Mouse (Mus musculus) G1E (cell line): ENCODE data around the gene Ugt1a5.
"Not testable (repeated sequence)": the region's sequence is repeated elsewhere in the genome, so short reads cannot be mapped to it uniquely, and the experiment has no call there.

Experiments used
- CTCF ChIP-seq: IDR thresholded peaks from 2 replicates; pipeline ENCODE4 v1.5.1; 2012; ENCODE audit warnings: low read depth, low read length, inconsistent platforms, mixed read lengths
- GATA1 ChIP-seq: IDR thresholded peaks from 2 replicates; pipeline ENCODE4 v1.6.1; 2012; ENCODE audit warnings: borderline replicate concordance, low read length, inconsistent platforms, mixed read lengths
- POLR2AphosphoS5 ChIP-seq: IDR thresholded peaks from 2 replicates; pipeline ENCODE4 v1.6.1; 2012; ENCODE audit warnings: low read depth, low read length, inconsistent platforms; ENCODE audit not compliant: insufficient replicate concordance
- TAL1 ChIP-seq: conservative IDR thresholded peaks from 2 replicates; pipeline ENCODE4 v1.6.1; 2012; ENCODE audit warnings: low read depth, low read length, inconsistent platforms, mixed read lengths

DNA sequence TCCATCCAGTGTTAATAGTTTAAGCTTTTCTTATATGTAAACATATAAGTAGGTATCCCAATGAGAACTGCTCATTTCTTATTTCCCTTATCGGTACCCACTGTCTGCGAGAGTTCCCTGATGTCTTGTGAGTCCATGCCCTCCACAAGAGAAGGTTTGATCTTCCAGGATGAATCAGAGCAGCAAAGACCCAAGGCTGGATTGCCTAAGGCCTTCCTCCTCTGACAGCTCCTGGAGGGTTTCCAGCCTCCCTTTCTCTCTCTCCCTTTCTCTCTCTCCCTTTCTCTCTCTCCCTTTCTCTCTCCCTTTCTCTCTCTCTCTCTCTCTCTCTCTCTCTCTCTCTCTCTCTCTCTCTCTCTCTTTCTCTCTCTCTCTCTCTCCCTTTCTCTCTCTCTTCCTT, 36.7 kb upstream of the Ugt1a5 start:
- not testable (repeated sequence) for TF ChIP-seq CTCF, GATA1, POLR2AphosphoS5, TAL1
